Mouse (Mus musculus) spleen, postnatal 36 days (tissue): Measurements from ENCODE around the gene Sae1.

Source experiments
- DNase-seq, 2 experiments: peaks; one replicate each; pipeline ENCODE4 v3.0.0; 2022; ENCODE audit warnings: low spot score in 2 of 2, mixed read lengths in 1 of 2

Sae1 gene

DNA sequence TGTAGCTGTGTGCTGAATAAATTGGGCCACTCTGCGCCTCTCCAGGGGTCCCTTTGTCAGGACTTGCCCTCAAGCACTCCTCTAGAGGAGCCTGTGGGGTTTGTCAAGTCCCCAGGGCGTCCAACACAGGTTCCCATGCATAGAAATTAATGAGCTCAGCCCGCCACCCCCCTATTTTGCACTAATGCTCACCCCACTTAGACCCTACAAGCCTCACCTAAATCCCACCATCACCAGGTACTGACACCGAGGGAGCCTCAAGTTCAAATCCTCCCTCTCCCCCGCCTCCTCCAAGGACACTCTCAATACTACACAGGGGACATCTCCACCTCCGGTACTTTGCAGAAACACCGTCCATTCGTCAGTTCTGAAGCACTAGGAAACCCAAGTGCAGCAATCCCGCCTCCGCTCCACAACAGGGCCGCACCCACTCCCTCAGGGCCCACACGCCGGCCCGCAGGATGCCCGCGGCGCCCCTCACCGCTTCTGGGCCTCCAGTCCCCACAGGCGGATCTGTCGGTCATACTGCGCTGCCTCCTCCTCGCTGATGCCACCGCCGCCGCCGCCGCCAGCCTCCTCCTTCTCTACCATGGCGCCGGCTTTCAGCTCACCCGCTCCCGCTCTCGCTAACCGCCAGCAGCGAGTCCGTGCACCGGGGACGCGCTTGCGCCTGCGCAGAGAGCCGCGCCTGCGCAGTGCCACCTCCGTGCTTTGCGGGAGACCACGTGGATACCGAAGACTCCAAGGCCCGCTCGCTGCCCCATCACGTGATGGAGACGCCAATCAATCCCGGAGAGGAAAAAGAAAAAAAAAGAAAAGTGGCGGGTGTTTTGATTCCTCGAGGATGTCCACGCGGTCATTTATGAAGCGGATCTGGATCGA, at the start of gene Sae1:
Sae1 (minus strand) TSS at position 647 of the 882 bp plus-strand sequence.
- DNase-seq: peak; percentile 95 to 96

DNA sequence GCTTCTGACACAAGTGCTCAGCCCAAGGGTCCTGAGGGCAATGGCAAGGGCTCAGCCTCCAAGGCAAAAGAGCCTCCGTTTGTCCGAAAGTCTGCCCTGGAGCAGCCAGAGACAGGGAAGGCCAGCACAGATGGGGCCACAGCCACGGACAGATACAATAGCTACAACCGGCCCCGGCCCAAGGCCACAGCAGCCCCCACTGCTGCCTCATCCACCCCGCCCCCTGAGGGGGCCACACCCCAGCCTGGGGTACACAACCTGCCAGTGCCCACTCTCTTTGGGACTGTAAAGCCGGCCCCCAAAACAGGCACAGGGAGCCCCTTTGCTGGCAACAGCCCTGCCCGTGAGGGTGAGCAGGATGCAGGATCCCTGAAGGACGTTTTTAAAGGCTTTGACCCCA, 47.5 kb upstream of the Sae1 start:
- DNase-seq: no peak

DNA sequence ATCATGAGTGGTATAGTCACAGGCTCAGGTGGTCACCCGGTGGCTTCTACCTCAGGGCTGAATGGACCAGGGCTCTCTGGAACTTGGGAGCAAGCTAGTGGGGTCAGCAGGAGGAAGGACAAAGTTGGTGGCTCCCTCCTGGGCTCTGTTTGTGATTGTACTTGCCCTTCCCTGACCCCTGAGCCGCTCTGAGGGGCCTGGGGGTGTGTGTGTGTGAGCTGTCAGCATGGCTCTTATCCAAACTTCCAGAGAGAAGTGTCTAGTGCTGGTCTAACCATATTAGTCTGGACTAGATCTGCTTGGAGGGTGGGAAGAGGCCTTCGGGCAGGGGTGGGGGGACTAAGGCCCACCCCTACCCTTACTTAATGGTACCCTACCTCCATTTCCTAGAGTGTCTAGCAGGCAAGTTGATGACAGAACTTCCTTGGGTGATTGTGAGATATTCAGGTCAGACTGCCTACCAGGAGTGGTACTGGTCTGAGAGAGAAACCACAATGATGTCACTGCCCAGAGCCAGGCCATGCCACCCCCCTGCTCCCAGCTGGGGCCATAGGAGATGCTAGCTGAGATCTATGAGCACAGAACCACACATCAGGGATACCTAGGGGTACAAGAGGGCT, 45.9 kb upstream of the Sae1 start:
- no peak for DNase-seq

DNA sequence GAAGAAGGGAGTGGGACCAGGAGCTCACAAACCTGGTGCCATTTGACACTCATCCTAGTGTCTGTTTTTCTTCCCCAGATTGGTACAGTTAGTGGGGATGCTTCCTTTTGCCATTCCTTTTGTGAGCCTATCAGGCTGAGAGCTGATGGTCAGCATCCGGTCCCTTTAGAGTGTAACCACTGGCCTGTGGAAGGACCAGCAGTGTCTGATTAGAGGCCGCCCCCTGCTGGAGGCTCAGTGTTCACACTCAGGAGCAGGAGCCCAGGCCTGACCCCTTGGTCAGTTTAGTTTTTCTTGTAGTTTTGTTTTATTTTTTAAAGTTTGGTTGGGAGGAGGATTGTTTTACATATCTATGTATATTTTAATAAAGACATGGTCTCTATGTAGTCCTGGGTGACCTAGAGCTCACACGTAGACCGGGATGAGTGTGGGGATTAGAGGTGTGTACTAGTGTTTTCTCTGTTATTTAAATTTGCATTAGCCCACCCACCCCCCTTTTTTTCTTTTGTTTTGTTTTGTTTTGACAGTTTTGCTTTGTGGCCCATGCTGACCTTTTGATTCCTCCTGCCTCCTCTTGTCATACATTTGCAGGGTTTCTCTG, 38.6 kb upstream of the Sae1 start:
- DNase-seq: peak; percentile 71 to 75

DNA sequence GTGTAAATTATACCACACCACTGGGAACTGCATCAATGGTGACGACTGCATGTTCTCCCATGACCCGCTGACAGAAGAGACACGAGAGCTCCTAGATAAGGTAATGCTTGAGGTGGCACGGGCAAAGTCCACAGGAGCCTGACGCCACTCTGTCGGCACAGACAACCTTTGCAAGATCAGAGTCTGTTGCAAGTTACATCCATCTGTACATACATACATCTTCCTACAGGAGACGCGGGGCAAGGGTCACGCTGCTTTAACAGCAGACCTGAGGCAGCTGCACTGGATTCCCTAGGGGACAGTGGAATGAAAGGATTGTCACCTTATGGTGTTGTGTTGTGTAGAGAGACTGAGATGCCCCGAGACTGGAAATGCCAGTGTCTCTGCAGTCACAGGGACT, 38.1 kb upstream of the Sae1 start:
- DNase-seq: no peak

DNA sequence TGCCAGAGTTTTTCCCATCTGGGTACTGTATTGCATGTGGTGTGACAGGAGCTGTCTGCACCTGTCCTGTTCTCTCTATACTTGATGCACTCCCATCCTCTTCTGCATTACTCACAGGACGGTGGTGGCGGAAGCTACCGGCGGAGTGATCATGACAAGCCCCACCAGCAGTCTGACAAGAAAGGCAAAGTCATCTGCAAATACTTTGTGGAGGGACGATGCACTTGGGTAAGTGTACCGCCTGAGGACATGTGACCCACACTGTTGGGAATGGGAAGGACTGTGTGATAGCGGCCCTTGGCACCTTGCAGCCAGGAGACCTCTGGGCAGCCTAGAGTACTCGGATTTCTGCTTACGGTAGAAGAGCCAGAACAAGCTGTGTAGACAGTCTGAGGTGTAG, 36.1 kb upstream of the Sae1 start:
- no peak for DNase-seq

DNA sequence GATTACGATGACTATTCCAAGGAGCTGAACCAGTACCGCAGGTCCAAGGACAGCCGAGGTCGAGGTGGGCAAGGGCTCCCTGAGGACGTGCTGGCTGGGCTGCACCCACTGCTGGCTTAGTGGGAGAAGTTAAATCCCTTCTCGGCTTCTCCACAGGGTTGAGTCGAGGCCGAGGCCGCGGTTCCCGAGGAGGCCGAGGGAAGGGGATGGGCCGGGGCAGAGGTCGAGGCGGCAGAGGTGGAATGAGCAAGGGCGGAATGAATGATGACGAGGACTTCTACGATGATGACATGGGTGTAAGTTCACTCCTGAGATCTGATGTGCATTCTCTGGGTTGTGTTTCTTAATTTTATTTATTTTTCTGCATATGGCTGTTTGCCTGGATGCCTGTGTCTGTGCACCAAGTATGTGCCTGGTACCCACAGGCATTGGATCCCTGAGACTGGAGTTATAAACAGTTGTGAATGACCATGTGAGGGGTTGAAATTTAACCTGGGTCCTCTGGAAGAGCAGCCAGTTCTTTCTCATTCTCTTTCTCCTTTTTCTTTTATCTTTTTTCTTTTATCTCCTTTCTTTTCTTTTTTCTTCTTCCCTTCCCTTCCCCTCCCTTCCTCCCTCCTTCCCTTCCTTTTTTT, 34.7 kb upstream of the Sae1 start:
- no peak for DNase-seq

DNA sequence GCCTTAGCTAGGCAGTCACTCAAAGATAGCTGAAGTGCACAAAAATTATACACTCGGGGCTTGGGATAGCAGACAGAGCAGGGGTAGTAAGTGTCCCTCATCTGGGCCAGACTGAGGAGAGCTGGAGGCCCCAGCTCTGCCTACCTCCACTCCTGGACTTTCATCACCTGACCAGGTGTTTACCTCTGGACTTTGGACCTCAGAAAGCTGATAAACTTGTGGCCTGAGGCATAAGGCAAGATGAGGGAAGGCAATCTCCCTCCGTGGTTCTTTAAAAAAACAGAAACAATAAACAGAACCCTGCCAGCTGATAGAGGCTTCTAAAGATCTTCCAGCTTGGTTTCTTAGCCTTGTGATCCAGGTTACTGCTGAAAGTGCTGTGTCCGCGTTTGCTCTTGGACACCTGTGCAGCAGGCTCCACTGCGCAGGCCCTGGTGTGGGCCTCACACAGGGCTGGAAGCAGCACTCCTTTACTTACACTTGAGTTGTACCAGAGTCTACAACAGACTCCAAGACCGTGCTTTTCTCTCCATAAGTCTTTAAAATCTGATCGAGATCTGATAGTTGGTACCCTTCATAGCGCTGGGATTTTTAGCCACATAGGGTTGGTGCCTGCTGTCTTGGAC, 33.0 kb upstream of the Sae1 start:
- DNase-seq: no peak

DNA sequence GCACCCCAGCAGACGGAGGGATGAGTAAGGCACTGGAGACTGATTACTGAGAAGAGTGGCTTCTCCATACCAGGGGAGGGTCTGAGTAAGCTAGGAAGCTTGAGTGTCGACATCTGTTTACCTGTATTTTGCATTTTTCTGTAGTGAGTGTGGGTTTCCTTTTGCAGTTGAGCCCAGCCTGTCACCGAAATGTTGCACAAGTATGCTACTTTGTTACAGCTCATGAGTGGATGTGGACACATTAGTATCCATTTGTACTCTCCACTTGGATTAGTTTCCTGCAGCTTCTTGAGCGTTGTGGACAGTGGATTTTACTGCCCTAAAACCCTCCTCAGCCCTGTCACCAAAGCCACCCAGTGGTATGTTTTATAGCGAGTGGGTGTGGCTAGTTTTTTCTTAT, 31.1 kb upstream of the Sae1 start:
- DNase-seq: no peak

DNA sequence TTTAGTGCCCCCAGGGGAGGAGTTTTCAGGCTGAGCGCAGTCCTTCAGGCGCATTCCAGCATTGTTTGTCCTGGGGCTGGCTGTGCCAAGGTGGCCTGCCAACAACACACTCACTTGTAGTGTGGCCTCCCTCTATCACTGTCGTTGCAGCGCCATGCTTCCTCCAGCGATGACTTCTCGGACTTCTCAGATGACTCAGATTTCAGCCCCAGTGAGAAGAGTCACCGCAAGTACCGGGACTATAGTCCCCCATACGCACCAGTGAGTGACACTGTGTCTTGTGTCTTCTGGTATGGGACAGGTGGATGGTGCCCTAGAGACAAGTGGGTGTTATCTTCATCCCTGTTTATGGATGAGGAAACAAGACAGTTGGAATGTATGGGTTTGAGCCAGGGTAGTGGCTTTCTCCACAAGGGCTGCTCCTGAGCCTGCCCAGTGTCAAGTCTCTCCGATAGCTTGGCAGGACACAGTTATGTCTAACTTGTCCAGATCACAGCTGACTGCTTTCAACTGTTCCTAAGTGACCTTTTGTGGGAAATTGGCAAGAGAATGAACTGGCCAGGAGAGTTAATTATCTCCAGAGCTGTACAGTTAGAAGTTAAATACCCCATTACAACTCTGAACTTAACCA, 29.6 kb upstream of the Sae1 start:
- DNase-seq: no peak

DNA sequence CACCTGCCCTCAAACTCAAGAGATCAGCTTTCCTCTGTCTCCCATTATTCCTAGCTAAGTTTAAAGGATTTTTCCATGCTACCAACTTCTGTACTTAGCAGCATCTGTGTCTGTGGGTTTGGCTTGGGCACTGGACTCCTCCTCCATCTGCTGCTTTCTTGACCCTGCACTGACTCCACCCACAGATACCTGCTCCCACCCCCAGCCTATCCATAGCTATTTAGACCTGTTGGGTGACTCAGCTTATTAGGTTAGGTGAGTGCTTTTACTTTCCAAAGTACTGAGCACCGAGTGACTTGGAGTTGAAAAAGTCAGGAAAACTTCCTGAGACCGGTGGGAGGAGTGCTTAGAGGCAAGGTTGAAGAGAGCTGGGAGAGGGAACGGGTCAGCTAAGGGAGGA, 27.8 kb upstream of the Sae1 start:
- DNase-seq: no peak

DNA sequence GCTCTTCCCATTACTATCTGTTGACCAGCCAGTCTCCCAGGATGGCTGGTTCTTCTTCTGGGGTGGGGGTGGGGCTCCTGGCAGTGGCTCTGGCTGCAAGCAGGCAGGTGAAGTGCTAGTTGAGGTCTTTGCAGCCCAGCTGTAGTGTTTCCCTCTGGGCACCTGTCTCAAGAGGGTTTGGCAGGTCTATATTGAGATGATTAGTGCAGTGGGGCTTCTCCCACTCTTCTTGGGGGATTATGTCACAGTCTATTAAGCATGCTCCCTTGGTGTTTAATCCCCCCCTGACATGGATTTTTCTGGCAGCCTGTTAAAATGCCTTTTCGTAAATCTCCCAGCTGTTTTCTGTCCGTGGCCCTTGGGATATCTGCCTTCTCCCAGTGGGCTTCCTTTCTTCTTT, 25.3 kb upstream of the Sae1 start:
- DNase-seq: no peak

DNA sequence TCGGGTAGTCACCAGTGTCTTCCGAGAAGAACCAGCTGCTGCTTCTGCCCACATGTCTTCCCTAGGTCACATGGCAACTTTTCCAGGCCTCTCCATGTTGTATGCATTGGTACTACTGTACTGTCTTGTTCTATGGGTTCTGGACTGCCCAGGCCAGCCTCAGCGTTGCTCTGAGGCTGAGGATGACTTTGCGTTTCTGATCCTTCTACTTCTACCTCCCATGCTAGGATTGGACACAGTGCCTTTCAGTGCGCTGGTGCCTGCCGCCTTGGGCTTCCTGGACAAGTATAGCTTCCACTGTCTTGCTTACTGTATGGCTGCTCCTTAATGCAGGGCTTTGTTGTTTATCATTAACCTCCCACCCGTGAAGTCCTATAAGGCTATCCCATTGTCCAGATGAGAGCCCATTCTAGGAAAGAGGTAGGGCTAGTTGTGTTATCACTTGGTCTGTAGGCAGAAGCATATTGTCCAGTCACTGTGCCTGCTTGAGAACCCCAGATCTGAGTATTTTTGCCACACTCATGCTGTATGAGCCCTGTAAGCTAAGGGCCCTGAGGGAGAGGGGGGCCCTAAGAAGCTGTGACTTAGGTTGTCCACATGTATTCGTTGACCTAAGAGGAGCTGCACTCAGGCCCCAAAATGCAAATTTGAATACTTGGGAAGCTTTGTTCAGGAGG, 24.8 kb upstream of the Sae1 start:
- no peak for DNase-seq

DNA sequence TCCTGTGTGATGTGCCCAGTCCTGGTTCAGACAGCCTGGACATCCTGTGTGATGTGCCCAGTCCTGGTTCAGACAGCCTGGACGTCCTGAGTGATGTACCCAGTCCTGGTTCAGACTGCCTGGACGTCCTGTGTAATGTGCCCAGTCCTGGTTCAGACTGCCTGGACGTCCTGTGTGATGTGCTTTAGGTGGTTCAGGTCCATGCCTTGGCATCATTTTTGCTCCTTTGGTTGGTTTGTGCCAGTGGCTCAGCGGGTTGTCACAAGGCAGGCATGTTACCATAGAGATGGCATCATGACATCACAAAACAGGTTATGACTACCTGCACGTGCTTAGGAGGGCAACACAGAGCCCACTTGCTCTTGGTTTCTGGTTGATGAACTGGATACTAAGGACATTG, 23.5 kb upstream of the Sae1 start:
- DNase-seq: no peak

DNA sequence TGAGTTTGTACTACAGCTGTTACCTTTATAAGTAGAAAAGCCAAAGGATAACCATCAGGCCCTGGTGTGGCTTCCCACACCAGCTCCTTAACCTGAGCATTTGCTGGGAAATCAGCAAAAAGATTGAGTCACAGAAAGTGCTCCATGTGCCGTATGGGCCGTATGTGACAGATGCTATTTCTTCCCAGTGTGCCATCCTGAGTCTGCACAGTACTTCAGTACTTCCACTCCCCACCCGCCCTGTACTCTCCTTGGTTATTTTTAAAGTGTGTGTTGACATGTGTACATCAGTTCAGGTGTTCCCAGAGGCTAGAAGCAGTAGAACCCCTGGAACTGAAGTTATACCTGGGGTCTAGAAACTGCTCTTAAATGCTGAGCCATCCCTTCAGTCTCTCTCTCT, 19.4 kb upstream of the Sae1 start:
- no peak for DNase-seq

DNA sequence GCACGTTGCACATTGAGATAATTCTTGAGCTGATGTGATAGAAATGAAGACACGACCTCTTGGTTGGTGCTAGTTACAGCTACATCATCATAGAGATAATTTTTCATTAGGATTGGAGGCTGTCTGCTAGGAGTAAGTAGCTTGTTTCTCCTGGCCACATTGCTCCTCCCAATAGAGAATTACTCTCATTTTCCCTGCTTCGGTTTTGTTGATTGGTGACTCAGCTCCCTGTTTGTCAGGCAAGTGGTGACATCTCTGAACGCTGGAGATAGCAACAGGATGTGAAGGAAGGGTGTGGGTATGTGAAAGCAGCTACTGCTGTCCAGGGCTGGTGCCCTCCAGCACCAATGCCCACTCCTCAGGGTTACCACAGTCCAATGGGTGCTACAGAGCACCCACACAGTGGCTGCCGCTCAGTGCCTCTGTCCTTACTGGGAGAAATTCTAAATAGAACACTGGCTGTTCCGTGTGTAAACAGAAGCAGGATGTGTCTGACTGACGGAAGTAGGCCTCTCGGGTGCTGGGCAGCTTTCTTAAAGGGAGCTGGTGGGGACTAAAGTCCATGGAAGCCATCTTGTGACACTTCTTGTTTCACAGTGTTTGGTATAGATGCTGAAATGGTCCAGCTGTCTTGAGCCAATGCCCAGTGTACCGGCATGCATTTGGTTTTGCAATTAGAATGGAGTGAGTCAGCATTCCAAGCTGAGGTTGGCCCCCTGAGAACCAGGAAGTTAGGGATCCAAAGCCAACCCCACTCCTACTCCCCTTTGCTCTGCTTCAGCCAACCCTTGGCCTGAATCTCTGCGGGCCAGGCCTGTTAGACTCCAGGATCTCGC, 18.1 kb upstream of the Sae1 start:
- peak; percentile 56 to 66 for DNase-seq

DNA sequence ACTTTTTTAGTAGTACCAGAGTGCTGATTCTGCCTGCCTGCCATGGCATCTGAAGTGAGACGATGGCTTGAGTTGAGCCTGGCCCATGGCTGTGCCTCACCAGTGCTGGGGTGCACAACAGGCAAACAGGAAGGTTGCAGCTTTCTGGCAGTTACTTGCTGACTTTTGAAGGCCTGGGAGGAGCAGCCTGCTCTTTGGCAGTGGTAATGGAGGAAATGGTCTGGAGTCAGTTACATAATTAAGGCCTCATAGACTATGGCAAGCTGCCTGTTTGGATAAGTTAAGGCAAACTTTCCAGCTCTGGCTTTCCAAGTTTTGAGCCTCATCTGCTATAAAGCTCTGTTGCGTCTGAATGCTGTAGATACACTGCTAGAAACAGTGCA, 17.5 kb upstream of the Sae1 start:
- peak; percentile 35 to 56 for DNase-seq

DNA sequence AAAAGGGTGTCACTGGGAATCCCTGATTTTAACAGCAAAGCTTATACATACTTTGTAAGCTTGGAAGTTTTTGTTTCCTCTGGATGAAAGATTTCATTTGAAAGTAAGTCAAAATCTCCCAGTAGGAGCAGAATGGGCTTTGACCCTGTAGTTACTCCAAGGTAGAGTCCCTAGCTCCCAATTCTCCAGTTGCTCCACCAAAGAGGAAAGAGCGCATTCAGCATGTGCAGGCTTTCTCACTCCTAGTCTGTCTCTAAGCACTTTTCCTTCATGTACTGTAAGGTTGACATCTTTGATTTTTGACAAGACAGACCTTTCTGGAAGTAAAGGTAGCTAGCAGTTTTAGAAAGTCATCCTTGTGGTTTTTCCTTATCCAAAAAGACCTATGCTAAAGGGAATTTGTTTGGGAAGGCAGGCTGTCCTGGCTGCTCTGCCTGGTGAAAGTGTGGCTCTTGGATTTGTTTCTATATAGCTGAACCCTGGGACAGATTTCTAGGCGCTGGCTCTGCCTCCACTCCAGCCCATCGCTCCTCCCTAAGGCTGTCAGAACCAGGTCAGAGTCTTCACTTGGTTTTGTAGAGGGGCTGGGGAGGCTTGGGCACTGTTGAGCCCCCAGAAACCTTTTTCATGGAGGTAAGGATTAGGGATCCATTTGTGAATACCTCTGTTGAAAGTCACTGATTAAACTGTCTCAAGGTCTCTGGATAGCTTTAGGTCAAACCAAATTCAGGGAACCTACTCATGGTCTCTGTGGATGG, 16.9 kb upstream of the Sae1 start:
- no peak for DNase-seq
